Mouse (Mus musculus): ENCODE measurements around the gene Dnah6. TPM values are rescaled to one million over a fixed set of nuclear protein-coding genes. Genes with fewer than 3 reads are reported as not detected.

The Dnah6 gene
- total and polyA plus RNA-seq, 3 experiments: 0.01 to 0.05 TPM; not detected in 1

- H3K27me3 ChIP-seq (ENCODE audit: insufficient read depth, low read length): no peaks in the 10 kb centered on the region
- TF ChIP-seq CTCF (IDR thresholded peaks at IDR 0.05; ENCODE audit: low read depth, low read length): no peak
- ATAC-seq (ENCODE audit: extremely low read depth, insufficient number of reproducible peaks, low FRiP score, poor library complexity, severe bottlenecking): no peak
These were observed 138.9 kb downstream of the Dnah6 start for GRCm38 (mm10) chr6:73082571-73082970.

GRCm38 (mm10) chr6:73072093-73072786 is 149.2 kb downstream of the Dnah6 start:
- no peak overlapping the region for H3K4me3 ChIP-seq (ENCODE audit: low read depth, low read length)
- no peaks in the 10 kb centered on the region for H3K36me3 ChIP-seq (replicated peaks)
- ATAC-seq (ENCODE audit: extremely low read depth, insufficient number of reproducible peaks, low FRiP score, poor library complexity, severe bottlenecking) (no peak), DNase-seq (ENCODE audit: low spot score) (no peak)
- H3K4me1 ChIP-seq (ENCODE audit: insufficient read depth, low read depth, low read length): no peaks in the 10 kb centered on the region
- no peaks in the 10 kb centered on the region; the same call in 1 of the 2 replicates for H3K27me3 ChIP-seq (ENCODE audit: insufficient read depth, low read length)
- H3K9me3 ChIP-seq (replicated peaks): no peaks in the 10 kb centered on the region
- TF ChIP-seq CTCF (IDR thresholded peaks at IDR 0.05; ENCODE audit: low read depth, low read length) (no peak), GATA2 (IDR thresholded peaks at IDR 0.05; ENCODE audit: borderline replicate concordance, low read depth, low read length) (no peak), TAL1 (conservative IDR thresholded peaks at IDR 0.05; ENCODE audit: low read depth, low read length) (no peak), GATA1 (IDR thresholded peaks at IDR 0.05; ENCODE audit: borderline replicate concordance, low read length) (no peak), POLR2AphosphoS5 (IDR thresholded peaks at IDR 0.05; ENCODE audit: insufficient replicate concordance, low read depth, low read length) (no peak)

More at GRCm38 (mm10) chr6:73082571-73082970, 138.9 kb downstream of the Dnah6 start:
- Histone ChIP-seq H3K4me1 (ENCODE audit: insufficient read depth, low read depth, low read length) (no peaks in the 10 kb centered on the region), H3K36me3 (replicated peaks) (no peaks in the 10 kb centered on the region), H3K4me3 (ENCODE audit: low read depth, low read length) (no peak overlapping the region), H3K9me3 (replicated peaks) (no peaks in the 10 kb centered on the region)
- DNase-seq (ENCODE audit: low spot score): no peak

- H3K4me3 ChIP-seq (ENCODE audit: low read depth, low read length): no peak overlapping the region
- no peaks in the 10 kb centered on the region for H3K9me3 ChIP-seq (replicated peaks)
- no peaks in the 10 kb centered on the region for H3K4me1 ChIP-seq (ENCODE audit: insufficient read depth, low read depth, low read length)
- ATAC-seq (ENCODE audit: extremely low read depth, insufficient number of reproducible peaks, low FRiP score, poor library complexity, severe bottlenecking): no peak
- no peak for DNase-seq (ENCODE audit: low spot score)
- TF ChIP-seq TAL1 (conservative IDR thresholded peaks at IDR 0.05; ENCODE audit: low read depth, low read length): no peak
- TF ChIP-seq CTCF (IDR thresholded peaks at IDR 0.05; ENCODE audit: low read depth, low read length): no peak
- TF ChIP-seq GATA1 (IDR thresholded peaks at IDR 0.05; ENCODE audit: borderline replicate concordance, low read length): no peak
- TF ChIP-seq GATA2 (IDR thresholded peaks at IDR 0.05; ENCODE audit: borderline replicate concordance, low read depth, low read length): no peak
- no peak for TF ChIP-seq POLR2AphosphoS5 (IDR thresholded peaks at IDR 0.05; ENCODE audit: insufficient replicate concordance, low read depth, low read length)
- no peaks in the 10 kb centered on the region; the same call in 1 of the 2 replicates for H3K27me3 ChIP-seq (ENCODE audit: insufficient read depth, low read length)
- no peaks in the 10 kb centered on the region for H3K36me3 ChIP-seq (replicated peaks)
These were observed 150.2 kb downstream of the Dnah6 start for GRCm38 (mm10) chr6:73071214-73071613.

- no peaks in the 10 kb centered on the region for H3K4me1 ChIP-seq (ENCODE audit: insufficient read depth, low read depth, low read length)
- TF ChIP-seq CTCF (IDR thresholded peaks at IDR 0.05; ENCODE audit: low read depth, low read length): no peak
- no peak for TF ChIP-seq POLR2AphosphoS5 (IDR thresholded peaks at IDR 0.05; ENCODE audit: insufficient replicate concordance, low read depth, low read length)
- no peak for TF ChIP-seq GATA2 (IDR thresholded peaks at IDR 0.05; ENCODE audit: borderline replicate concordance, low read depth, low read length)
- no peak for TF ChIP-seq TAL1 (conservative IDR thresholded peaks at IDR 0.05; ENCODE audit: low read depth, low read length)
- TF ChIP-seq GATA1 (IDR thresholded peaks at IDR 0.05; ENCODE audit: borderline replicate concordance, low read length): no peak
- DNase-seq (ENCODE audit: low spot score) (no peak), ATAC-seq (ENCODE audit: extremely low read depth, insufficient number of reproducible peaks, low FRiP score, poor library complexity, severe bottlenecking) (no peak)
- no peak overlapping the region for H3K4me3 ChIP-seq (ENCODE audit: low read depth, low read length)
- no peaks in the 10 kb centered on the region for H3K36me3 ChIP-seq (replicated peaks)
- H3K9me3 ChIP-seq (replicated peaks): no peaks in the 10 kb centered on the region
- no peaks in the 10 kb centered on the region; the same call in 1 of the 2 replicates for H3K27me3 ChIP-seq (ENCODE audit: insufficient read depth, low read length)
These were observed 150.8 kb downstream of the Dnah6 start for GRCm38 (mm10) chr6:73070663-73071062.

- TF ChIP-seq POLR2AphosphoS5 (IDR thresholded peaks at IDR 0.05; ENCODE audit: insufficient replicate concordance, low read depth, low read length) (no peak), GATA1 (IDR thresholded peaks at IDR 0.05; ENCODE audit: borderline replicate concordance, low read length) (no peak), CTCF (IDR thresholded peaks at IDR 0.05; ENCODE audit: low read depth, low read length) (no peak), TAL1 (conservative IDR thresholded peaks at IDR 0.05; ENCODE audit: low read depth, low read length) (no peak), GATA2 (IDR thresholded peaks at IDR 0.05; ENCODE audit: borderline replicate concordance, low read depth, low read length) (no peak)
- DNase-seq (ENCODE audit: low spot score): no peak
These were observed 156.9 kb downstream of the Dnah6 start for GRCm38 (mm10) chr6:73064551-73064950.

GRCm38 (mm10) chr6:73059596-73060121 is 161.8 kb downstream of the Dnah6 start:
- DNase-seq (ENCODE audit: low spot score) (no peak), ATAC-seq (ENCODE audit: extremely low read depth, insufficient number of reproducible peaks, low FRiP score, poor library complexity, severe bottlenecking) (no peak)
- Histone ChIP-seq H3K27me3 (ENCODE audit: insufficient read depth, low read length) (no peaks in the 10 kb centered on the region), H3K9me3 (replicated peaks) (peaks cover 7% of the 10 kb centered on the region), H3K4me3 (ENCODE audit: low read depth, low read length) (no peak overlapping the region), H3K36me3 (replicated peaks) (no peaks in the 10 kb centered on the region), H3K4me1 (ENCODE audit: insufficient read depth, low read depth, low read length) (no peaks in the 10 kb centered on the region)
- TF ChIP-seq TAL1 (conservative IDR thresholded peaks at IDR 0.05; ENCODE audit: low read depth, low read length) (no peak), GATA1 (IDR thresholded peaks at IDR 0.05; ENCODE audit: borderline replicate concordance, low read length) (no peak), CTCF (IDR thresholded peaks at IDR 0.05; ENCODE audit: low read depth, low read length) (no peak), GATA2 (IDR thresholded peaks at IDR 0.05; ENCODE audit: borderline replicate concordance, low read depth, low read length) (no peak), POLR2AphosphoS5 (IDR thresholded peaks at IDR 0.05; ENCODE audit: insufficient replicate concordance, low read depth, low read length) (no peak)

More at GRCm38 (mm10) chr6:73064551-73064950, 156.9 kb downstream of the Dnah6 start:
- no peaks in the 10 kb centered on the region for H3K4me1 ChIP-seq (ENCODE audit: insufficient read depth, low read depth, low read length)
- no peaks in the 10 kb centered on the region for H3K36me3 ChIP-seq (replicated peaks)
- H3K4me3 ChIP-seq (ENCODE audit: low read depth, low read length): no peak overlapping the region
- no peak for ATAC-seq (ENCODE audit: extremely low read depth, insufficient number of reproducible peaks, low FRiP score, poor library complexity, severe bottlenecking)
- H3K27me3 ChIP-seq (ENCODE audit: insufficient read depth, low read length): no peaks in the 10 kb centered on the region
- H3K9me3 ChIP-seq (replicated peaks): no peaks in the 10 kb centered on the region

Measured in G1E (cell line).